Mouse (Mus musculus) erythroid progenitor cell, adult 5-6 weeks (primary cell): Measurements from ENCODE around the gene Rb1. TPM values are rescaled to one million over a fixed set of nuclear protein-coding genes. Genes with fewer than 3 reads are reported as not detected.

ENCODE experiments used
- ATAC-seq: replicated peaks from 2 replicates; pipeline ENCODE4 v1.8.0; 2016; ENCODE audit warnings: moderate number of reproducible peaks, mild to moderate bottlenecking, moderate TSS enrichment, inconsistent platforms; ENCODE audit not compliant: poor library complexity, low FRiP score, severe bottlenecking
- total RNA-seq, 2 experiments: library from RNA; stranded (forward) in 1 of 2; stranded (reverse) in 1 of 2; fragments of 150-400 nt in 1 of 2; fragments of 186-747, 209-891 nt in 1 of 2; gene quantifications; 2 replicates each; pipeline versions ENCODE4 v1.2.3 to v1.2.4; 2015 to 2017; ENCODE audit warnings: low replicate concordance in 2 of 2

Gene Rb1
- total RNA-seq, 2 experiments from 2014 or later: 345 to 515 TPM

DNA sequence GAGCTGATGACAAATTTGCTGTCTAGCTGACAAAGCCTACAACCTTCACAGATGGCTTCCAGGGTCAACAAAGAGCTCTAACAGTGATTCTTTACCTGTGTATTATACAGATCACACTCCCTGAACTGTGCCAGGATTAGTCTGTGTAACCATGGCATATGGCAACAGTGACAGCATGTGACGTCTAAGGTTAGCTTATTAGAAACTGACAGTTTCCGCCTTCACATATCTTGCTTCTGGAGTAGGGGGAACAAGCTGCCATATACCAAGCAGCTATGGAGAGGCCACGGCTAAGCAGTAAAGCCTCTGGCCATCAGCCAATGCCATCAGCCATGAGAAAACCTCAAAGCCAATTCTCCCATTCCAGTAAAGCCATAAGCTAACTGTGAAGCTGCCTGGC lies 99.3 kb downstream of the Rb1 start:
- ATAC-seq: no peak

DNA sequence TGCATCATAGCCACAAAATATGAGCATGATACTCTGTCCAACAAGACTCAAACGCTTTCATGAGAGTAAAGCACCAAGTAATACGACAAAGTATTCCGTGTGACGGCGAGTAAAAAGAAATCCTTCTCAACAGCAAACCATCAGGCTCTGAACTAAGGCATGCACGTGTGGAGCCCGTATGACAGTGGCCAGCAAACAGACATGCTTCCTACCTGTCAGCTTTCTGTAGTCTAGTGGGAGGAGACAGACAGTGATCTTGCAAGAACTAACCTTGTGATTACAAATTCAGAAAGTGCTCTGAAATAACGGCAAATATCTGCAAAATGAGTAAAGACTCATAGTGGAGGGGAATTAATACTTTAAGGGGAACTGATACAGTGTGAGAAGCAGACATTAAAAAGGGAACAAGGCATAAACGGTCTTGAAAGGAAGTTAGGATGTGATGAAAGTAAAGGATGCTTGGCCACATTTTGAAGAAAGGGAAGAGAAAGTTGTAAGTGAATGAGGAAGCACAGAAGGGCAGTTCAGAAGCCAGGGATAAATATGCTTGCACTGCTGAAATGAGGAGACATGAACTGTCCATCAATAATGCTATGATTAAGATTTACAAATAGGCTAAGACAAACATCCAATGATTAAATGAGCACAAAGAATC lies 103.2 kb downstream of the Rb1 start:
- no peak for ATAC-seq

- ATAC-seq: no peak
These were observed 108.6 kb downstream of the Rb1 start for GRCm38 (mm10) chr14:73217062-73217461.

GRCm38 (mm10) chr14:73211477-73211876 lies 114.1 kb downstream of the Rb1 start:
- no peak for ATAC-seq

GRCm38 (mm10) chr14:73210196-73210595 lies 115.4 kb downstream of the Rb1 start:
- ATAC-seq: no peak

GRCm38 (mm10) chr14:73209262-73209661 lies 116.4 kb downstream of the Rb1 start:
- no peak for ATAC-seq

GRCm38 (mm10) chr14:73204016-73204415 lies 121.6 kb downstream of the Rb1 start:
- no peak for ATAC-seq

GRCm38 (mm10) chr14:73201447-73201846 lies 124.2 kb downstream of the Rb1 start:
- ATAC-seq: no peak

DNA sequence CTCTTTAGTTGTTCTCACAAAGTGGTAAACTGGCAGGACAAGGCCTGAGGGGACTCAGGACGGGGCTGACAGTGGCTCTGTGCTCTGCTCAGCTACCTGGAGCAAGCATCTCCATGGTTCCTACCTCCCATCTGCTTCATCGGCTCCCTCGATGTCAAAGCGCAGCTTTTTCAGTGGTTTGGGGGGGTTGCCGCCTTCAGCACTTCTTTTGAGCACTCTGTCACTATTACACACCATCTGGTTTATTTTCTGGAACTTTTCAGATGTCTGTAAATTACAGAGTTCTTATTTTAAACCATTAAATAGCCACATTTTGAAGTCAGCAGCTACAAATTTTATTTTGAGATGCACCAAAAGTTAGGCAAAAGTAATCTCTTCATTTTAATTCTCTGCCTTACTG lies 126.6 kb downstream of the Rb1 start:
- ATAC-seq: no peak

DNA sequence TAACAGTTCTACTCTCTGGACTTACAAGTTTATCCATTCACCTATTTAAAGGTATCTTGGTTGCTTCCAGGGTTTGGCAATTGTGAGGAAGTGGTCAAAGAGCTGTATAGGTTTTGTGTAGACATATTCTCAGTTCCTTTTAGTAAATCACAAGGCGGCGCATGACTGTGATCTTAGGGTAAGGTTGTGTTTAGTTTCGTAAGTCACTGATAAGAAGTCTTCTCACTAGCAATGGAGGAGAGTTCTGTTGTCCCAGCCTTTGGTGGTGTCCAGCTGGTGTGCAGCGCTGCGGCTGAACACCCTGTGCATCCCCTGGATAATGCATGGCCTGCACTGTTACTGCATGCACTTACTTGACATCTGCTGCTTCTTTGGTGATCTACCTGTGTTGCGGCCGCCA lies 138.7 kb downstream of the Rb1 start:
- ATAC-seq: no peak

- ATAC-seq: no peak
These were observed 144.5 kb downstream of the Rb1 start for GRCm38 (mm10) chr14:73181144-73181543.

DNA sequence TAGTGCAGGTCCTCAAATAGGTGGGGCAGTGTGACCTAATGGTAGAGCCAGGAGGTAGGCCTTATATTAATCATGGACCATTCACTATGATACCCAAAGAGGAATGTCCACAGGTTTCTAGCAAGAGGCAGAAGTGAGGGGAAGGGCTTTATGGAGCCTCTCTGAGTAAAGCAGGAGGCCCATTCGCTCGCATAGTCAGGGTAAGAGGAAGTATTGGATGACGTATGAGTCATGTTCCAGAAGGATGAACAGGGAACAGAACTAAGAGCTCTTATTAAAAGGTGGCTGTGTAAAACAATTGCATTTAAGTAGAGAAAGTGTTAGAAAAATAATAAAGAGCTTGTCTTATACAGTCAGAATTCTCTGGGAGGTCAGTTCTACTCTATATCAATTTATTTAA lies 145.0 kb downstream of the Rb1 start:
- no peak for ATAC-seq

- no peak for ATAC-seq
These were observed 146.4 kb downstream of the Rb1 start for GRCm38 (mm10) chr14:73179221-73179681.

DNA sequence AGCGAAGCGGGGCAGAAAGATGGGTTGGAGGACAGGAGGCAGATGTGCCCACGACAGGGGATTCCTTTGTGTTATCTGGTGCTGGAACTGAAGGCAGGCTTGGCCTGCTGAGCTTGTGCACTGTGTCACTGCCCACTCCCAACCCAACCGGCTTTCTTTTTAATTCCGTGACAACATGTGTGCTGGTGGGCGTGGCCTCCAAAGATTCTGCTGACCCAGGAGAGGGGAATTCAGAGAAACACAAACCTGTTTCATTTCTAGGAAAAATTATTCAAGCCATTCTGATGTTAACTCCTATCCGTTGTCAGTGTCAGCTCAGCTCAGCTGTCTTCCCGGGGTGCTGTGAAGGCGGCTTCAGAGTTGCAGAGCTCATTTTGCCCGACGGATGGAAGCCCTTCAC lies 147.7 kb downstream of the Rb1 start:
- ATAC-seq: no peak

- ATAC-seq: no peak
These were observed 149.4 kb downstream of the Rb1 start for GRCm38 (mm10) chr14:73176266-73176665.

- ATAC-seq: 0 out of 2 replicates have a peak, but pooled peaks have one; percentile 30
These were observed 149.8 kb downstream of the Rb1 start for GRCm38 (mm10) chr14:73175814-73176213.

- ATAC-seq: no peak
These were observed 150.6 kb downstream of the Rb1 start for GRCm38 (mm10) chr14:73175031-73175430.

GRCm38 (mm10) chr14:73174091-73174995 lies 151.3 kb downstream of the Rb1 start:
- ATAC-seq: no peak

GRCm38 (mm10) chr14:73173662-73174061 lies 152.0 kb downstream of the Rb1 start:
- ATAC-seq: no peak

DNA sequence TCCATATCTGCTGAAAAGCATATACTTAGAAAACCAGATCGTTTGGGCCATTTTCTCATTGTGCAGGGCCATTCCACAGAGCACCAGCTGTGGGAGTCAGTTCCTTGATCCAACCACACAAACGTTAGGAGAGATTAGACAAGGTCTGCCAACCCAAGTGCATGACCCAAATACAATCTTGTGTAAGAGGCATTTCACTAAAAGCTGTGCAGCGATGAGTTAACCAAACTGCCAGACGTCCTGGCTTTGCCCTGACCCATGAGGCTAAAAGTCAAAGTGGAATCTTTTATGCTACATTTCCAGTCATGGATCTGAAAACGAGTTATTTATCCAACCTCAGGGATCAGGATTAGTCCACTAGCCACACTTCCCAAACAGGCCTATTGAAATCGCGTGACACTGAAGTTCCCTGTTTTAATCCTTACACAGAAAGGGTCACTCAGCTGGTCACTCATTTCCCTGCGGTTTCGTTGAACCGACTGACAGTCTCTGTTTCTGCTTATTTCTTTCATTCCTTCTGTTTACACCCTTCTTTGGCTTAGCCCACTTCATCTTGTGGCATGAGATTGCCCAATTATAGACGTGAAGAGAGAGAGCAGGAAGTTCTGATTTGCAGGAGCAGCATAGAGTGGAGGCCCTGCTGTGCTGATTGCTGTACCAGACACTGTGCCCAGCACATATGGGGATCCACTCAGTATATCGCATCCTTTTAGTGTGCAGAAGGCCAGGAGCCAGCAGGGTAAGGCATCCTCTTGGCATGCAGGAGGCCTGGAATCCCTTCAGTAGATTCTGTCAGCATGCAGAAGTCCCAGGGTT lies 153.2 kb downstream of the Rb1 start:
- no peak for ATAC-seq
